Mouse (Mus musculus): ENCODE measurements around the gene Magi2.

GRCm38 (mm10) chr5:19429290-19429689 is 202.5 kb downstream of the Magi2 start:
- TF ChIP-seq CTCF (IDR thresholded peaks at IDR 0.05; ENCODE audit: extremely low read depth, insufficient read length, insufficient replicate concordance, low read depth, low read length) = no peak
- no peak for TF ChIP-seq POLR2A (IDR thresholded peaks at IDR 0.05; ENCODE audit: low read depth, low read length)
